Mouse (Mus musculus) limb, embryonic 15.5 days (tissue): Measurements from ENCODE around the gene Ptpn9. TPM values are rescaled to one million over a fixed set of nuclear protein-coding genes. Genes with fewer than 3 reads are reported as not detected.

ENCODE experiments used
- ATAC-seq: fragments of 200-750 bp; cut with Nextera tagmentation; 2 replicates; pipeline ENCODE4 v1.8.0; 2017; ENCODE audit warnings: low read depth, moderate TSS enrichment; ENCODE audit not compliant: insufficient number of reproducible peaks, low FRiP score, low TSS enrichment
- H3K27ac ChIP-seq: fragments of 300-500 bp; sonication (generic); 2 replicates; pipeline ENCODE4 v1.5.1; 2015; ENCODE audit warnings: moderate library complexity, mild to moderate bottlenecking, inconsistent platforms
- H3K27me3 ChIP-seq: fragments of 300-500 bp; sonication (generic); 2 replicates; pipeline ENCODE4 v1.6.1; 2015; ENCODE audit warnings: inconsistent platforms
- H3K36me3 ChIP-seq: fragments of 300-500 bp; sonication (generic); 2 replicates; pipeline ENCODE4 v1.6.1; 2015; ENCODE audit warnings: inconsistent platforms
- H3K4me1 ChIP-seq: fragments of 300-500 bp; sonication (generic); 2 replicates; pipeline ENCODE4 v1.6.1; 2015; ENCODE audit warnings: inconsistent platforms
- H3K4me2 ChIP-seq: fragments of 300-500 bp; sonication (generic); 2 replicates; pipeline ENCODE4 v1.6.1; 2015; ENCODE audit warnings: mild to moderate bottlenecking, inconsistent platforms
- H3K4me3 ChIP-seq: fragments of 300-500 bp; sonication (generic); 2 replicates; pipeline ENCODE4 v1.5.1; 2015; ENCODE audit warnings: mild to moderate bottlenecking, inconsistent platforms
- H3K9ac ChIP-seq: fragments of 300-500 bp; sonication (generic); 2 replicates; pipeline ENCODE4 v1.6.1; 2015; ENCODE audit warnings: inconsistent platforms
- H3K9me3 ChIP-seq: fragments of 300-500 bp; sonication (generic); 2 replicates; pipeline ENCODE4 v1.6.1; 2016; ENCODE audit warnings: inconsistent platforms
- WGBS: fragments of 180-500 bp; shearing (Covaris S2); methylation state at CpG from one replicate; pipeline ENCODE4 v1.1.7; 2015; 5-methylcytosine and 5-hydroxymethylcytosine counted together
- polyA plus RNA-seq: library from polyadenylated mRNA; unstranded; fragments of >200 nt; fragmentation: Nextera tagmentation; extraction: Ambion mirVana; gene quantifications from 2 replicates; pipeline ENCODE4 v1.2.1, GENCODE M21; 2015

Ptpn9 gene
- polyA plus RNA-seq, 1 experiment from 2014 or later: 22.9 TPM

DNA sequence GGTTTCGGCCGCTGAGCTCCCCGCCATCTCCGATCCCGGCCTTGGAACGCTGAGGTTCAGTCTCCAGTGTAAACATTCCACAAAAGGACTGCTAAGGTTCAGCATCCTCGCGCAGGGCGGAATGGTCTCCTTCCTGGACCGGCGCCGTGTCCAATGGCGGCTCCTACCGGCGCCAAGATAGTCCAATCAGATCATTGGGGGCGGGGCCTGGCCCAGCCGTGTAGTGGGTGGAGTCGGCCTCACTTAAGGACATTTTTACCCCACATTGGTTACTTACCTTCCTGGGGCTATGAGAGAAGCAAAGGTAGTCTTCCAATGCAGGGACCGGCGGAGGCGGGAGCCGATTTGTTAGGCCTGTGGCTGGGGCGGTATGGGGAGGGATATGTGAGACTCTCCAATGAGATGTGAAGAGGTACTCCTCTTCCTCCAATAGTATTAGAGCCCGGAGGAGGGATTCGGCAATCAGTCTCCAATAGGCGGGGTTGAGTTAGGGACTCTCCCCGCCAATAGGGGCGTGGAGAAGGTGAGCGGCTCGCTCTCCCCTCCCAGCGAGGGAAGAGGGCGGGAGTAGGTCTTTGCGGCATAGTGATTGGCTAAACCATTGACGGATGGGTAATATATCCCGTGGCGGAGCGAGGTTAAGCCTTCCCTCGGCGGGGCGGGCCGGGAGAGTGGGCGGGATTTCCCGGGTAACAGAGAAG is 81.1 kb downstream of the Ptpn9 start:
- H3K4me1 ChIP-seq: peaks cover 25% of the 10 kb centered on the region
- H3K9ac ChIP-seq: 0 out of 2 replicates have a peak overlapping the region, but pooled peaks have one; percentile 54
- H3K27ac ChIP-seq: peak overlapping the region; percentile 100
- H3K4me2 ChIP-seq: peak overlapping the region; percentile 83
- H3K4me3 ChIP-seq: peak overlapping the region; percentile 61
- WGBS: under 1% methylated on average over 43 of the region's 43 CpGs
- H3K9me3 ChIP-seq: no peaks in the 10 kb centered on the region
- H3K27me3 ChIP-seq: no peaks in the 10 kb centered on the region
- ATAC-seq: peak; percentile 86
- H3K36me3 ChIP-seq: no peaks in the 10 kb centered on the region

- Histone ChIP-seq H3K4me3 (peak overlapping the region; percentile 61), H3K9me3 (no peaks in the 10 kb centered on the region), H3K36me3 (no peaks in the 10 kb centered on the region), H3K4me1 (peaks cover 18% of the 10 kb centered on the region), H3K27me3 (no peaks in the 10 kb centered on the region), H3K27ac (peak overlapping the region; percentile 96), H3K4me2 (peak overlapping the region; percentile 81), H3K9ac (peak overlapping the region; percentile 54)
- 1% methylated on average over 48 of the region's 72 CpGs for WGBS
- peak; percentile 7 for ATAC-seq
Measured at GRCm38 (mm10) chr9:57076701-57077660, 82.3 kb downstream of the Ptpn9 start.

- H3K4me2 ChIP-seq: no peak overlapping the region
- H3K27me3 ChIP-seq: no peaks in the 10 kb centered on the region
- no peak overlapping the region for H3K9ac ChIP-seq
- no peak overlapping the region for H3K4me3 ChIP-seq
- 76% methylated on average over 3 of the region's 3 CpGs for WGBS
- H3K4me1 ChIP-seq: peaks cover 3% of the 10 kb centered on the region; the same call in 1 of the 2 replicates
- no peak for ATAC-seq
- H3K9me3 ChIP-seq: no peaks in the 10 kb centered on the region
- H3K27ac ChIP-seq: no peak overlapping the region
- peaks cover 16% of the 10 kb centered on the region; the same call in 1 of the 2 replicates for H3K36me3 ChIP-seq
Measured at GRCm38 (mm10) chr9:57082236-57082635, 87.5 kb downstream of the Ptpn9 start.

Other genes with a start within 250 kb of the Ptpn9 start
- 3.6 and 4.5 TPM in 2 replicates for gene Lingo1, start 198.5 kb upstream of the Ptpn9 start, polyA plus RNA-seq
- 1.00 and 3.4 TPM in 2 replicates for gene Odf3l1, start 130.2 kb upstream of the Ptpn9 start, polyA plus RNA-seq
- gene Cspg4, start 129.9 kb upstream of the Ptpn9 start, polyA plus RNA-seq: 49.1 and 52.2 TPM in 2 replicates
- 10.9 and 11.3 TPM in 2 replicates for gene Snx33, start 66.6 kb upstream of the Ptpn9 start, polyA plus RNA-seq
- 80.0 and 86.5 TPM in 2 replicates for gene Imp3, start 57.4 kb upstream of the Ptpn9 start, polyA plus RNA-seq
- 24.9 and 26.6 TPM in 2 replicates for gene Snupn, start 44.0 kb upstream of the Ptpn9 start, polyA plus RNA-seq
- gene Sin3a, start 77.1 kb downstream of the Ptpn9 start, polyA plus RNA-seq: 26.5 and 27.1 TPM in 2 replicates
- gene Man2c1, start 135.8 kb downstream of the Ptpn9 start, polyA plus RNA-seq: 64.6 and 67.1 TPM in 2 replicates
- gene Neil1, start 153.4 kb downstream of the Ptpn9 start, polyA plus RNA-seq: 8.6 and 9.6 TPM in 2 replicates
- gene Commd4, start 163.4 kb downstream of the Ptpn9 start, polyA plus RNA-seq: 93.7 and 94.6 TPM in 2 replicates
- not detected in 2 replicates for gene Trcg1, start 241.6 kb downstream of the Ptpn9 start, polyA plus RNA-seq